Mouse (Mus musculus): Measurements from ENCODE around the gene Rapgefl1. TPM values are rescaled to one million over a fixed set of nuclear protein-coding genes. Genes with fewer than 3 reads are reported as not detected.
A peak's percentile ranks its signal among the peaks of the same experiment; 100 is the strongest.

The Rapgefl1 gene
- total RNA-seq, 1 experiment, result 0.98 TPM

GRCm38 (mm10) chr11:98889077-98889476, 52.5 kb downstream of the Rapgefl1 start:
- H3K9me3 ChIP-seq (ENCODE audit: control insufficient read depth, insufficient read depth, low read depth, low read length), result no peaks in the 10 kb centered on the region
- TF ChIP-seq ZC3H11A (IDR thresholded peaks at IDR 0.05; ENCODE audit: borderline replicate concordance, low read depth, low read length) (no peak), MAFK (IDR thresholded peaks at IDR 0.05; ENCODE audit: insufficient read depth, low read depth, low read length) (no peak), ZNF384 (IDR thresholded peaks at IDR 0.05; ENCODE audit: low read depth, low read length) (no peak), HCFC1 (IDR thresholded peaks at IDR 0.05; ENCODE audit: borderline replicate concordance, insufficient read depth, low read length) (no peak), CHD2 (IDR thresholded peaks at IDR 0.05; ENCODE audit: low read depth, low read length) (no peak)
- in situ Hi-C loops (cut with MboI; ENCODE audit: low sequenced_read_pairs in 2 of 2, unreplicated experiment in 2 of 2), result no loop called here
- H3K4me3 ChIP-seq (ENCODE audit: insufficient read depth in 1 of 2, low read depth in 1 of 2, low read length in 2 of 2, poor library complexity in 1 of 2, severe bottlenecking in 1 of 2), result no peak overlapping the region
- peaks cover 4% of the 10 kb centered on the region; the same call in 1 of the 2 replicates for H3K36me3 ChIP-seq (ENCODE audit: control insufficient read depth, insufficient read depth, low read length, poor library complexity, severe bottlenecking)
- no peak overlapping the region for H3K9ac ChIP-seq (ENCODE audit: insufficient read depth, low read depth, low read length, poor library complexity, severe bottlenecking)
- no peak for DNase-seq (ENCODE audit: low read depth, low spot score)
- H3K27ac ChIP-seq (ENCODE audit: insufficient read depth, low read depth, low read length, poor library complexity, severe bottlenecking), result no peak overlapping the region
- H3K4me1 ChIP-seq (ENCODE audit: control insufficient read depth in 2 of 2, insufficient read depth in 2 of 2, low read length in 2 of 2, poor library complexity in 1 of 2), result peaks cover 0 to 12% of the 10 kb centered on the region in 2 experiments; a peak in 1 of 4 replicates

- H3K4me3 ChIP-seq (ENCODE audit: insufficient read depth in 1 of 2, low read depth in 1 of 2, low read length in 2 of 2, poor library complexity in 1 of 2, severe bottlenecking in 1 of 2), result no peak overlapping the region
- peaks cover 0 to 12% of the 10 kb centered on the region in 2 experiments; a peak in 1 of 4 replicates for H3K4me1 ChIP-seq (ENCODE audit: control insufficient read depth in 2 of 2, insufficient read depth in 2 of 2, low read length in 2 of 2, poor library complexity in 1 of 2)
Observed at GRCm38 (mm10) chr11:98889977-98890376, 53.4 kb downstream of the Rapgefl1 start.

GRCm38 (mm10) chr11:98892426-98892825, 55.8 kb downstream of the Rapgefl1 start:
- no peak for DNase-seq (ENCODE audit: low read depth, low spot score)
- peak overlapping the region; percentile 5 to 25; a peak in 2 of 4 replicates for H3K4me3 ChIP-seq (ENCODE audit: insufficient read depth in 1 of 2, low read depth in 1 of 2, low read length in 2 of 2, poor library complexity in 1 of 2, severe bottlenecking in 1 of 2)
- H3K9me3 ChIP-seq (ENCODE audit: control insufficient read depth, insufficient read depth, low read depth, low read length), result no peaks in the 10 kb centered on the region
- TF ChIP-seq ZNF384 (IDR thresholded peaks at IDR 0.05; ENCODE audit: low read depth, low read length) (no peak), MAFK (IDR thresholded peaks at IDR 0.05; ENCODE audit: insufficient read depth, low read depth, low read length) (no peak), HCFC1 (IDR thresholded peaks at IDR 0.05; ENCODE audit: borderline replicate concordance, insufficient read depth, low read length) (no peak), ZC3H11A (IDR thresholded peaks at IDR 0.05; ENCODE audit: borderline replicate concordance, low read depth, low read length) (no peak), CHD2 (IDR thresholded peaks at IDR 0.05; ENCODE audit: low read depth, low read length) (no peak)
- H3K27ac ChIP-seq (ENCODE audit: insufficient read depth, low read depth, low read length, poor library complexity, severe bottlenecking), result no peak overlapping the region
- no peak overlapping the region for H3K9ac ChIP-seq (ENCODE audit: insufficient read depth, low read depth, low read length, poor library complexity, severe bottlenecking)
- peaks cover 0 to 14% of the 10 kb centered on the region in 2 experiments; a peak in 2 of 4 replicates for H3K4me1 ChIP-seq (ENCODE audit: control insufficient read depth in 2 of 2, insufficient read depth in 2 of 2, low read length in 2 of 2, poor library complexity in 1 of 2)
- in situ Hi-C loops (cut with MboI; ENCODE audit: low sequenced_read_pairs in 2 of 2, unreplicated experiment in 2 of 2), result no loop called here
- H3K36me3 ChIP-seq (ENCODE audit: control insufficient read depth, insufficient read depth, low read length, poor library complexity, severe bottlenecking), result peaks cover 10% of the 10 kb centered on the region; the same call in 1 of the 2 replicates

More at GRCm38 (mm10) chr11:98889977-98890376, 53.4 kb downstream of the Rapgefl1 start:
- in situ Hi-C loops (cut with MboI; ENCODE audit: low sequenced_read_pairs in 2 of 2, unreplicated experiment in 2 of 2), result no loop called here
- H3K36me3 ChIP-seq (ENCODE audit: control insufficient read depth, insufficient read depth, low read length, poor library complexity, severe bottlenecking), result peaks cover 4% of the 10 kb centered on the region; the same call in 1 of the 2 replicates
- no peak for DNase-seq (ENCODE audit: low read depth, low spot score)
- TF ChIP-seq CHD2 (IDR thresholded peaks at IDR 0.05; ENCODE audit: low read depth, low read length), result no peak
- no peak for TF ChIP-seq HCFC1 (IDR thresholded peaks at IDR 0.05; ENCODE audit: borderline replicate concordance, insufficient read depth, low read length)
- no peak for TF ChIP-seq ZNF384 (IDR thresholded peaks at IDR 0.05; ENCODE audit: low read depth, low read length)
- TF ChIP-seq ZC3H11A (IDR thresholded peaks at IDR 0.05; ENCODE audit: borderline replicate concordance, low read depth, low read length), result no peak
- no peak for TF ChIP-seq MAFK (IDR thresholded peaks at IDR 0.05; ENCODE audit: insufficient read depth, low read depth, low read length)
- no peak overlapping the region for H3K27ac ChIP-seq (ENCODE audit: insufficient read depth, low read depth, low read length, poor library complexity, severe bottlenecking)
- no peaks in the 10 kb centered on the region for H3K9me3 ChIP-seq (ENCODE audit: control insufficient read depth, insufficient read depth, low read depth, low read length)
- H3K9ac ChIP-seq (ENCODE audit: insufficient read depth, low read depth, low read length, poor library complexity, severe bottlenecking), result no peak overlapping the region

GRCm38 (mm10) chr11:98900529-98901125, 64.0 kb downstream of the Rapgefl1 start:
- in situ Hi-C loops (cut with MboI; ENCODE audit: low sequenced_read_pairs in 2 of 2, unreplicated experiment in 2 of 2), result no loop called here

More at GRCm38 (mm10) chr11:98900529-98901125, 64.0 kb downstream of the Rapgefl1 start:
- peak overlapping the region in 1 of 2 experiments; percentile 11; a peak in 1 of 4 replicates for H3K4me3 ChIP-seq (ENCODE audit: insufficient read depth in 1 of 2, low read depth in 1 of 2, low read length in 2 of 2, poor library complexity in 1 of 2, severe bottlenecking in 1 of 2)
- no peak overlapping the region for H3K27ac ChIP-seq (ENCODE audit: insufficient read depth, low read depth, low read length, poor library complexity, severe bottlenecking)
- H3K9ac ChIP-seq (ENCODE audit: insufficient read depth, low read depth, low read length, poor library complexity, severe bottlenecking), result peak overlapping the region; percentile 4; the same call in 1 of the 2 replicates
- H3K36me3 ChIP-seq (ENCODE audit: control insufficient read depth, insufficient read depth, low read length, poor library complexity, severe bottlenecking), result peaks cover 15% of the 10 kb centered on the region; the same call in 1 of the 2 replicates
- TF ChIP-seq MAFK (IDR thresholded peaks at IDR 0.05; ENCODE audit: insufficient read depth, low read depth, low read length) (no peak), HCFC1 (IDR thresholded peaks at IDR 0.05; ENCODE audit: borderline replicate concordance, insufficient read depth, low read length) (no peak), ZNF384 (IDR thresholded peaks at IDR 0.05; ENCODE audit: low read depth, low read length) (no peak), ZC3H11A (IDR thresholded peaks at IDR 0.05; ENCODE audit: borderline replicate concordance, low read depth, low read length) (no peak), CHD2 (IDR thresholded peaks at IDR 0.05; ENCODE audit: low read depth, low read length) (no peak)
- no peak for DNase-seq (ENCODE audit: low read depth, low spot score)
- H3K9me3 ChIP-seq (ENCODE audit: control insufficient read depth, insufficient read depth, low read depth, low read length), result no peaks in the 10 kb centered on the region
- H3K4me1 ChIP-seq (ENCODE audit: control insufficient read depth in 2 of 2, insufficient read depth in 2 of 2, low read length in 2 of 2, poor library complexity in 1 of 2), result peaks cover 6 to 33% of the 10 kb centered on the region in 2 experiments; a peak in 3 of 4 replicates
